Mouse (Mus musculus): ENCODE data around the gene Slc7a14.
A peak's percentile ranks its signal among the peaks of the same experiment; 100 is the strongest.
"Not testable (repeated sequence)": the region's sequence is repeated elsewhere in the genome, so short reads cannot be mapped to it uniquely, and the experiment has no call there.

The Slc7a14 gene

GRCm38 (mm10) chr3:31309934-31310787, at the start of gene Slc7a14:
Slc7a14 (minus strand) TSS chr3:31310378.
- peak; percentile 83 to 95 for DNase-seq

DNA sequence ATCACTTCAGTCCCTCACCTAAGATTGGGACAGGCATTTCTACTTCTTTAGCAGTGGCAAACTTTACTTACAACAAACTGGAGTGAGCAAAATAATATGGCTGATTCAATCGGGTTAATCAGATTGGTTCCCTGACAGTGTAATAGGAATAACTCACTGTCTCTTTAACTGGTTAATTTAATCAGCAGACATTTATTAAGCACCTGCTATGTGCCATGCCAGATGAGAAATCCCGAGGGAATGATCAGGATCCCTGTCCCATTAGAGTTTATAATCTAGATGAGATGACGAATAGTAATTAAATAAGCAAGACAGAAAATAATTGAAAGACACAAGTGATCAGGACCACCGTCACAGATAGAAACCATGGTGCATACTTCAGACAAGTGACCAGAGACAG, 36.4 kb upstream of the Slc7a14 start:
- DNase-seq: no peak

- no peak for DNase-seq
Observed at GRCm38 (mm10) chr3:31345766-31346165, 35.6 kb upstream of the Slc7a14 start.

- no peak for DNase-seq
Observed at GRCm38 (mm10) chr3:31339236-31339635, 29.1 kb upstream of the Slc7a14 start.

GRCm38 (mm10) chr3:31328237-31328836, 18.2 kb upstream of the Slc7a14 start:
- DNase-seq: no peak

GRCm38 (mm10) chr3:31327791-31328190, 17.6 kb upstream of the Slc7a14 start:
- DNase-seq: no peak

- DNase-seq: peak in 1 of 2 experiments; percentile 13
Observed at GRCm38 (mm10) chr3:31324231-31324654, 14.1 kb upstream of the Slc7a14 start.

- peak; percentile 83 to 84 for DNase-seq
Observed at GRCm38 (mm10) chr3:31309371-31309933, 726 bp downstream of the Slc7a14 start.

DNA sequence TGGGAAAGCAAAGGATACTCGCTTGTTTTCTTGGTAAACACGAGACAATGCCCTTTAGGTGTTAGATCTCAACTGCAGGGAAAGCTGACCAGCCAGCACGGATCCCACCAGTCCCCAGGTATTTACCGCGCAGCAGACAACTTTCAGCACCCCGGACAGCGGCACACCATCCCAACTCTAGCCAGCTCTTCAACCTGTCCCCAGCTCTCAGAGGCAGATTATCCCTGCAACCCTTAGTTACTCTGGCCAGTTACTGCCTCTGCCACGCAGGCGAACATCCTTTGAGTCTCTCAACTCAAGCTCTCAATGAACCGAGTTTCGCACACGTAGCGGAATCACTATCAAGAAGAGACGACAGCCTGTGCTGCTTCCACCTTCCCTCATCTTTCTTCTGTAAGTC, 1.3 kb downstream of the Slc7a14 start:
- DNase-seq: peak in 1 of 2 experiments; percentile 34

DNA sequence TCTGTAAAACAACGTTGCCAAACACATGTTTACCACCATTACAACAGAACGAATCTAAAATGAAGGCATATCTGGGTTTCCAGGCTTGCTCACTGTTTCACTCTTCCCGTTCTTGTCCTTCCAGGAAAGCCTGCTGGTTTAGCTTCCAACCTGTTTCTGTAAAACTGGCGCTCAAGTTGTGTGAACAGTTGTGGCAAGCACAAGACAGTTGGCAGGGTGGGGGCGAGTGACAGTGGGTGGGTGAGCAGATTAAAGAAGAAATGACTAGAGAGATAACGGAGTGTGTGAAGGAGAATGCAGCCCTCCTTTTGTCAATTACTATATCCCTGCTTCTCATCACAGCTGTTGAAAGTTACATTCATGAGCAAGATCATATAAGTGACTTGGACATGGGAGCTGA, 2.2 kb downstream of the Slc7a14 start:
- DNase-seq: peak in 1 of 2 experiments; percentile 24

DNA sequence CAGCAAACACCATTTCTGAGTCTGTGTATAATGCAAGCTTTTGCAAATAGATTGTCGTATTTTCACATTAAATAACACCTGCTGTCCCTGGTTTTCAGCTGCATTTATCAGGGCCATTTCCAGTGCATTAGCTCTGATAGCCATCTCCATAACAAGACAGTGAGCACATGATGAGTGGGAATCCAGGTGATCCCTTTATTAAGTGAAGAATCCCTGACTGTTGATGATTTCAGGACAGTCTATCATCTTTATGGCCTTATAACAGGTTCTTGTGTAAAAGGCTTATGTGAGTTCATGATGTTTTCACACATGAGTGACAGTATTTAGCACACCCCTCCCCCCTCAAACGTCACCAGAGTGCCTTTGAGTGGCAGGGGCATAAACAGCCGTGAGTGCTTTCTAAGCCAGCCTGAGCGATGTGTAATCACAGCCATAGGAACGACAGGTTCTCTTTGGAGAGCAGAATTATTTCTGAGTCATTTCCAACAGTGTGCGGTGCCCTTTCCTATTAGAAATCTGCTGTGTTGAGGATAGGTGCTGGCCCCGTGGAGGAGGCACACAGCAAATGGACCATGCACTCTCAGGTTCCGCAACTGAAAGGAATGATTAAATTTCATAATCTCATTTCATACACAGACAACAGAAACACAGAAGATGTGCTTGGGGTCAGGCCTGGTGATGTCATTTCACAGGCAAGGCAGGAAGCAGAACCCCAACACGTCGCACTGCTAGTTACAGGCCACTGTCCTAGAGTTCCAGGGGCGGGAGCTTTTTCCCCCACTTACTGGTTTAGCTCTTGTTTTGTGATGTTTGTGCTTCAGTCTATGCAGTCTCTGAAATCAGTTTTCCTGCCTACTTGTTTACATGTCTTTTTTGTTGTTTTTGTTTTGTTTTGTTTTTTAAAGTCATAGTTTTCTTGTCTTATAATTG, 18.2 kb downstream of the Slc7a14 start:
- DNase-seq: peak in 1 of 2 experiments; percentile 25

GRCm38 (mm10) chr3:31287421-31287948, 22.7 kb downstream of the Slc7a14 start:
- DNase-seq: no peak

GRCm38 (mm10) chr3:31281116-31281515, 29.1 kb downstream of the Slc7a14 start:
- no peak for DNase-seq

DNA sequence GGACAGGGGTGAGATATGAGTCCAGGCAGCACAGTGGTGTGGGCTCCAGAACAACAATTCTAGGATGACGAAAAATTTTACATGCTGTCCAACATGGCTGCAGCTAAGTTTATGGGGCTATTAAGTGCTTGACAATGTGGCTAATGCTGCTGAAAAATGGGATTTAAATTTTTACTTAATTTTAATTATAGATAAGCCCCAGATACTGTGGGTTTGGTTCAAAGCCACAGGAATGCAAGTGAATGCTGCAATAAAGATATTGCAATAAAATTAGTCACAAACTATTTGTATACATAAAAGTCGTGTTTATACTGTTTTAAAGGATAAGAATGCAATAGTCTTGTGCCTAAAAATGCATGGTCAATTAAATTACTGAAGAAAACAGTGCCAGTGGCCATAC, 35.3 kb downstream of the Slc7a14 start:
- DNase-seq: no peak

DNA sequence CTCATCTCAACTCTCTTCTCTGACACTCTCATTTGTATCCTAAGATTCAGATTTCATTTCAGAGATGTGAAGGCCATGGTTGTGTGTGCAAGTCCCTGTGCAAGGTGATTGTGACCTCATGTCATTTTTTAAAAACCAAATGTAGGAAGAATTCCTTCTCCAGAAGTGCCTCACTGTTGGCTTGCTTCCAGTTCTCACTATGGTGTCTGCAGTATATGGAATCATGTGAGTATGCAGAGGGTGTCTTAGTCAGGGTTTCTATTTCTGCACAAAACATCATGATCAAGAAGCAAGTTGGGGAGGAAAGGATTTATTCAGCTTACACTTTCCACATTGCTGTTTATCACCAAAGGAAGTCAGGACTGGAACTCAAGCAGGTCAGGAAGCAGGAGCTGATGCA, 36.9 kb downstream of the Slc7a14 start:
- DNase-seq: not testable (repeated sequence)

DNA sequence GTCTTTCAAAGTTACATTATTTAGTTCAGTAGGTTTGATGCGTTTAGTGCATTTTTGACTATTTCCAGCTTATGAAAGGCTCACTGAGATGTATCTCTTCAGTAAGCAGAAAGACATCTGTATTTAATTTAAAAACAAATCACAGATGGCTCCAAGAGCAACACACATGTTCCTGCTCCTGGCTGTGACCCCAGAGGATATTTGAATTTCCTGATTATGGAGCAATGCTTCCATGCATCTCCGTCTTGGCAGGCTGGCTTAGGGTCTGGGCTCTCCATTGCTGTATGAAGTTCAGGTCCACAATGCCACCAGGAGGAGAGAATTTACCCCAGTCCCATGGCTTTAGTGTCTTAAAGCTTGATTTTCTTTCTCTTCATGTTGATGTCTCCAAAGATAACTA, 37.5 kb downstream of the Slc7a14 start:
- DNase-seq: no peak

- no peak for DNase-seq
Observed at GRCm38 (mm10) chr3:31269551-31270317, 40.4 kb downstream of the Slc7a14 start.

GRCm38 (mm10) chr3:31267921-31268320, 42.3 kb downstream of the Slc7a14 start:
- no peak for DNase-seq

DNA sequence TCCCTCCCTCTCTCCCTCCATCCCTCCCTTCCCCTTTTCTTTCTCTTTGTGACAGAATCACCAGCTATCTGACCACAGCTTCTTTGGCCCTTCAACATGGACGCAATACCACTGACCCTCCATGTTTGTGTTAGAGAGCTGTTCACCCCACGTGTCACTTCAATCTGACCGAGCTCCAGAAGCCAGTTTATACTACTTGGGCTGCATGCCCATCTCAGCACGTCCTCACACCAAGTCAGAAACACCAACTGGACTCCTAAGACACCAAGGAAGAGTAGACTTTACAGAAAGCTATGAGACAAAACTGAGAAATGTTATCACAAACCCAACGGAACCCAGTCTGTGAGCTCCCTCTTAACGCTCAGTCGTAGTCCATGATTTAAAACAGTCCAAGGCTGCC, 43.2 kb downstream of the Slc7a14 start:
- no peak for DNase-seq

DNA sequence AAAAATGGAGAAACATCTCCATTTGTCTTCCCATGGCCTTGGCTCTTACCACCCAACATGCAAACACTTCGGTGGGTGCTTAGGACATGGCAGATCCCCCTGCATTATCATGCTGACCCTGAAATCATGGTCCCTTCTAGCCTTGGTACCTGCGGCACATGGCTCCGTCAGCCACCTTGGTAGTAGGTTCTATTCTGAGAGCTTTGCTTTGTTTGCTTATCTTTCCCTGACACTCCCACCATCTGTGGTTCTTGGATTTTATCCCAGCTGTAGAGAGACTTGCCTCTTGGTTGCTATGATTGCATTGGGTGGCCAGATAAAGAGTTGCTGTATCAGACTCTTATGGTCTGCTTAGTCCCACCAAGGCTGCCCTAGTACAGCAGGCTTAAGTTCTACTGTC, 46.6 kb downstream of the Slc7a14 start:
- peak; percentile 71 to 84 for DNase-seq

GRCm38 (mm10) chr3:31261418-31262014, 48.7 kb downstream of the Slc7a14 start:
- DNase-seq: no peak
